Mouse (Mus musculus): ENCODE results near the gene Tbc1d21. TPM values are rescaled to one million over a fixed set of nuclear protein-coding genes. Genes with fewer than 3 reads are reported as not detected.

The Tbc1d21 gene
- polyA plus RNA-seq, 1 experiment from 2014 or later = not detected

DNA sequence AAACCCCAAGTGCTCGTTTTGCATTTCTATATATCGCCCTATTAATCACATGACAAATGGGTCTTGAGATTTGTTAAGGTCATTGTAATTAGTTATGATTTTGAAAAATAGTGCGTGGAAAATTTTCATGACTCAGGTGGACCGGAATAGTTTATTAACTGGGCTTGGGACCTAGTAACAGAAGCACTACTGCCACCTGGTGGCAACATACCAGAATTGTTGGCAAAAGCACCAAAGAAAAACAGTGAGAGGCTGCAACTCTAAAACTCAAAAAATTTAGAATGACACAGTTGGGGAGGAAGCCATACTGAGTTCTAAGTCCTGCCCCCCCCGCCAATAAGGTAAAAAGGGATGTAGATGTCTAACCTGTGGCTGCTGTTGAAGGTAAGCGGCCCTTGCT, 611 bp downstream of the Tbc1d21 start:
- H3K9me3 ChIP-seq = no peaks in the 10 kb centered on the region
- peak; percentile 18 for DNase-seq (ENCODE audit: low spot score)
- no peak overlapping the region for H3K27ac ChIP-seq
- WGBS = 51% methylated on average over 6 of the region's 6 CpGs
- H3K27me3 ChIP-seq (ENCODE audit: insufficient read depth, poor library complexity, severe bottlenecking) = no peaks in the 10 kb centered on the region
- H3K4me1 ChIP-seq (replicated peaks) = peaks cover 3% of the 10 kb centered on the region; the same call in 1 of the 2 replicates
- H3K36me3 ChIP-seq = no peaks in the 10 kb centered on the region
- no peak overlapping the region for H3K4me3 ChIP-seq

- no peak overlapping the region for H3K4me3 ChIP-seq
- no peak for DNase-seq (ENCODE audit: low spot score)
- no peaks in the 10 kb centered on the region for H3K36me3 ChIP-seq
- 84% methylated on average over 8 of the region's 8 CpGs for WGBS
- no peak overlapping the region for H3K27ac ChIP-seq
- H3K27me3 ChIP-seq (ENCODE audit: insufficient read depth, poor library complexity, severe bottlenecking) = no peaks in the 10 kb centered on the region
- H3K9me3 ChIP-seq = no peaks in the 10 kb centered on the region
- no peaks in the 10 kb centered on the region for H3K4me1 ChIP-seq (replicated peaks)
These were observed 5.9 kb downstream of the Tbc1d21 start for GRCm38 (mm10) chr9:58364325-58364724.

- no peaks in the 10 kb centered on the region for H3K27me3 ChIP-seq (ENCODE audit: insufficient read depth, poor library complexity, severe bottlenecking)
- H3K9me3 ChIP-seq = no peaks in the 10 kb centered on the region
- H3K36me3 ChIP-seq = no peaks in the 10 kb centered on the region
- H3K4me3 ChIP-seq = no peak overlapping the region
- DNase-seq (ENCODE audit: low spot score) = no peak
- WGBS = 85% methylated on average over 7 of the region's 7 CpGs
- no peak overlapping the region for H3K27ac ChIP-seq
- H3K4me1 ChIP-seq (replicated peaks) = no peaks in the 10 kb centered on the region
These were observed 8.3 kb downstream of the Tbc1d21 start for GRCm38 (mm10) chr9:58361956-58362355.

DNA sequence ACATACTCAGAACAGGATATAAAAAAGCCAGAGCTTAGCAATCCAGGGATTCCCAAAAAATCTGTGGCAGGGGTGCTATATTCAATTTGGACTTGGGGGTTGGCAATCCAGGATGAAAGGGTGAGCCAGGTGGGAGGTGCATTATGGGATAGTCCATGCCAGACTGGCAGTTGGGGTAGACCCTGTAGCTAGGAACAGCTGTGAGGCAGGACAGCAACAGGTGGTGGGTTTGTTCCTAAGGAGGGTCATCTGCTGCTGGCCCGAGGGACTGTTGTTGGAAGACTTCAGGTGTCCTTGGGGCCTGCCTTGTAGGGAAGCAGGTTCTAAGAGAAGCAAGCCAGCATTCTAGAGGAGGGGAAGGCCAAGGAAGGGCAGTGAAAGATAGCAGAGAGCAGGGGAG, 8.9 kb downstream of the Tbc1d21 start:
- H3K27ac ChIP-seq = no peak overlapping the region
- no peak overlapping the region for H3K4me3 ChIP-seq
- H3K27me3 ChIP-seq (ENCODE audit: insufficient read depth, poor library complexity, severe bottlenecking) = no peaks in the 10 kb centered on the region
- DNase-seq (ENCODE audit: low spot score) = no peak
- no peaks in the 10 kb centered on the region for H3K36me3 ChIP-seq
- H3K4me1 ChIP-seq (replicated peaks) = no peaks in the 10 kb centered on the region
- H3K9me3 ChIP-seq = no peaks in the 10 kb centered on the region
- WGBS = 93% methylated on average over 1 of the region's 1 CpGs

DNA sequence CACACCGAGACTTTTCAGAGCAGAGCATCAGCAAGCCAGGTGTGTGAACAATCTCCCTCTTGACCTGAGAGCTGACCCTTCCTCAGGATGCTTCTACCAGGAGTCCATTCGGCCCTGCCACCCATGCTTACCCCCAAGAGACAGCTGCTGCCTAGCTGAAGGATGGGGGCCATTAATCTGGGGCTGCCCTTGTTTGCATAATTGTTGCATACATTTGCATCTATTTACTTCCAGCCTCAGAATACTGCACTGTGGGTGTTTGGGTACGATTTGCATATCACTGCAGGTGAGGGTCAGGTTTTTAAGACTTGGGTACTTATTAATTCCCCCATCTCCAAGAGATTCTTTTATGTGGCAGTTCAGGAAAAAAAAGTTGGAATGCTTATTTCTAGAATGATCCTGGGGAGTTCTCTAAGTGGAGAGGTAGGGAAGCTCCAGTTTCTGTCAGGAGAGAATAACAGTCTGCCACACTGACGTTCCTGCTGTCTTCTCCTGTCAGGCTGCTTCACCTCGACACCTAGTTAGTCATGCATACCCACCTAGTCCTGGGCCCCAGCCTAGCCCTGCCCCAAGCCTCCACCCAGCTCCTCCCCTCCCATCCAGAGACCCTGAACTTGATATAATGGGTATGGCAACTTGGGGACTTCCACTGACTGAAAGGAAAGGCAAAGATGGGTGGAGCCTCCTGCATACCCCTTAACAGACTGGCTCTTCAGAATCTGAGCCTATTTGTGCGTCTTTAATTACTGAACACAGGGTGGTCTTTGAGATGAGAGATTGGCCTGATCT, 14.8 kb downstream of the Tbc1d21 start:
- Histone ChIP-seq H3K27ac (no peak overlapping the region), H3K36me3 (no peaks in the 10 kb centered on the region), H3K4me1 (replicated peaks) (peaks cover 11% of the 10 kb centered on the region), H3K9me3 (no peaks in the 10 kb centered on the region), H3K27me3 (ENCODE audit: insufficient read depth, poor library complexity, severe bottlenecking) (no peaks in the 10 kb centered on the region), H3K4me3 (no peak overlapping the region)
- WGBS = 34% methylated on average over 6 of the region's 6 CpGs
- DNase-seq (ENCODE audit: low spot score) = no peak

- Histone ChIP-seq H3K27me3 (ENCODE audit: insufficient read depth, poor library complexity, severe bottlenecking) (no peaks in the 10 kb centered on the region), H3K9me3 (no peaks in the 10 kb centered on the region), H3K36me3 (no peaks in the 10 kb centered on the region), H3K4me3 (no peak overlapping the region), H3K27ac (no peak overlapping the region), H3K4me1 (replicated peaks) (peaks cover 11% of the 10 kb centered on the region)
- 86% methylated on average over 6 of the region's 6 CpGs for WGBS
- no peak for DNase-seq (ENCODE audit: low spot score)
These were observed 15.6 kb downstream of the Tbc1d21 start for GRCm38 (mm10) chr9:58354701-58355100.

GRCm38 (mm10) chr9:58353224-58353623, 17.0 kb downstream of the Tbc1d21 start:
- 86% methylated on average over 6 of the region's 6 CpGs for WGBS

GRCm38 (mm10) chr9:58347795-58348194, 22.5 kb downstream of the Tbc1d21 start:
- no peak overlapping the region for H3K4me3 ChIP-seq
- H3K9me3 ChIP-seq = no peaks in the 10 kb centered on the region
- H3K36me3 ChIP-seq = no peaks in the 10 kb centered on the region
- DNase-seq (ENCODE audit: low spot score) = no peak
- H3K4me1 ChIP-seq (replicated peaks) = peaks cover 7% of the 10 kb centered on the region; the same call in 1 of the 2 replicates
- no peaks in the 10 kb centered on the region for H3K27me3 ChIP-seq (ENCODE audit: insufficient read depth, poor library complexity, severe bottlenecking)
- 90% methylated on average over 6 of the region's 6 CpGs for WGBS
- H3K27ac ChIP-seq = no peak overlapping the region

More at GRCm38 (mm10) chr9:58353224-58353623, 17.0 kb downstream of the Tbc1d21 start:
- peaks cover 11% of the 10 kb centered on the region for H3K4me1 ChIP-seq (replicated peaks)
- H3K27ac ChIP-seq = no peak overlapping the region
- no peaks in the 10 kb centered on the region for H3K27me3 ChIP-seq (ENCODE audit: insufficient read depth, poor library complexity, severe bottlenecking)
- H3K9me3 ChIP-seq = no peaks in the 10 kb centered on the region
- H3K4me3 ChIP-seq = no peak overlapping the region
- no peak for DNase-seq (ENCODE audit: low spot score)
- no peaks in the 10 kb centered on the region for H3K36me3 ChIP-seq

GRCm38 (mm10) chr9:58346498-58346897, 23.8 kb downstream of the Tbc1d21 start:
- no peaks in the 10 kb centered on the region for H3K27me3 ChIP-seq (ENCODE audit: insufficient read depth, poor library complexity, severe bottlenecking)
- no peaks in the 10 kb centered on the region for H3K9me3 ChIP-seq
- DNase-seq (ENCODE audit: low spot score) = peak; percentile 10
- H3K27ac ChIP-seq = no peak overlapping the region
- peaks cover 7% of the 10 kb centered on the region; the same call in 1 of the 2 replicates for H3K4me1 ChIP-seq (replicated peaks)
- WGBS = 35% methylated on average over 10 of the region's 10 CpGs
- H3K36me3 ChIP-seq = no peaks in the 10 kb centered on the region
- no peak overlapping the region for H3K4me3 ChIP-seq

DNA sequence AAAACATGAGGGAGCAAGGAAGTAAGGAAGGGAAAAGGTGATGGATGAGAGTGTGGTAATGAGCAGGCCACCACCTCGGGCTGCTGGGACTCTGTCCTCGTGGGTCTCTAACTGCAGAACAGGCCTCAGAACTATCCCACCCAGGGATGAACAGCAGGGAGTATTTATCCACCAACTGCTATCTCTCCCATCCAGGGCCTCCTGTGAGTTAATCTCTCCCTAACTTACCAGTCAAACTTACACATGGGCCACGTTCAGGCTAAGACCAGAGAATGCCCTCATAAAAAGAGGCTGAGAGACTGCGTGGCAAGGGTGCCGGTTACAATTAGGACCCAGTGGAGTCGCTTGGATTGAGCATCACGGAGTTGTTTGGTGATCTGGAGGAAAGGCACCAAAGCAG, 24.3 kb downstream of the Tbc1d21 start:
- peaks cover 7% of the 10 kb centered on the region; the same call in 1 of the 2 replicates for H3K4me1 ChIP-seq (replicated peaks)
- no peak overlapping the region for H3K27ac ChIP-seq
- H3K9me3 ChIP-seq = no peaks in the 10 kb centered on the region
- H3K27me3 ChIP-seq (ENCODE audit: insufficient read depth, poor library complexity, severe bottlenecking) = no peaks in the 10 kb centered on the region
- 66% methylated on average over 7 of the region's 7 CpGs for WGBS
- no peaks in the 10 kb centered on the region for H3K36me3 ChIP-seq
- no peak overlapping the region for H3K4me3 ChIP-seq
- DNase-seq (ENCODE audit: low spot score) = no peak

- no peak for DNase-seq (ENCODE audit: low spot score)
- Histone ChIP-seq H3K36me3 (no peaks in the 10 kb centered on the region), H3K27me3 (ENCODE audit: insufficient read depth, poor library complexity, severe bottlenecking) (no peaks in the 10 kb centered on the region), H3K4me1 (replicated peaks) (peaks cover 7% of the 10 kb centered on the region; the same call in 1 of the 2 replicates), H3K4me3 (no peak overlapping the region), H3K27ac (no peak overlapping the region), H3K9me3 (no peaks in the 10 kb centered on the region)
- 89% methylated on average over 1 of the region's 1 CpGs for WGBS
These were observed 28.5 kb downstream of the Tbc1d21 start for GRCm38 (mm10) chr9:58341795-58342194.

- Histone ChIP-seq H3K27me3 (ENCODE audit: insufficient read depth, poor library complexity, severe bottlenecking) (no peaks in the 10 kb centered on the region), H3K27ac (no peak overlapping the region), H3K4me1 (replicated peaks) (no peaks in the 10 kb centered on the region), H3K36me3 (no peaks in the 10 kb centered on the region), H3K4me3 (no peak overlapping the region), H3K9me3 (no peaks in the 10 kb centered on the region; the same call in 1 of the 2 replicates)
- no peak for DNase-seq (ENCODE audit: low spot score)
- WGBS = 73% methylated on average over 8 of the region's 8 CpGs
These were observed 33.5 kb downstream of the Tbc1d21 start for GRCm38 (mm10) chr9:58336650-58337281.

GRCm38 (mm10) chr9:58331276-58331675, 39.0 kb downstream of the Tbc1d21 start:
- H3K4me1 ChIP-seq (replicated peaks) = peaks cover 9% of the 10 kb centered on the region
- no peaks in the 10 kb centered on the region; the same call in 1 of the 2 replicates for H3K9me3 ChIP-seq
- no peak overlapping the region for H3K4me3 ChIP-seq
- no peak overlapping the region for H3K27ac ChIP-seq
- no peaks in the 10 kb centered on the region for H3K36me3 ChIP-seq
- H3K27me3 ChIP-seq (ENCODE audit: insufficient read depth, poor library complexity, severe bottlenecking) = no peaks in the 10 kb centered on the region
- no peak for DNase-seq (ENCODE audit: low spot score)
- 80% methylated on average over 3 of the region's 3 CpGs for WGBS
